Mouse (Mus musculus): Measurements from ENCODE around the gene Nudt15.

- TF ChIP-seq CTCF (IDR thresholded peaks at IDR 0.05; ENCODE audit: low read depth, low read length) (no peak), POLR2A (IDR thresholded peaks at IDR 0.05; ENCODE audit: borderline replicate concordance, low read depth, low read length) (no peak)
These were observed 40.8 kb downstream of the Nudt15 start for GRCm38 (mm10) chr14:73507200-73507599.
